Mouse (Mus musculus): ENCODE measurements at regions not wholly inside any gene's neighbourhood (a gene's known extent, or its start where the extent isn't known, plus 50 kb on each side); places are given as distances from the start of the nearest gene placed in this dataset.

DNA sequence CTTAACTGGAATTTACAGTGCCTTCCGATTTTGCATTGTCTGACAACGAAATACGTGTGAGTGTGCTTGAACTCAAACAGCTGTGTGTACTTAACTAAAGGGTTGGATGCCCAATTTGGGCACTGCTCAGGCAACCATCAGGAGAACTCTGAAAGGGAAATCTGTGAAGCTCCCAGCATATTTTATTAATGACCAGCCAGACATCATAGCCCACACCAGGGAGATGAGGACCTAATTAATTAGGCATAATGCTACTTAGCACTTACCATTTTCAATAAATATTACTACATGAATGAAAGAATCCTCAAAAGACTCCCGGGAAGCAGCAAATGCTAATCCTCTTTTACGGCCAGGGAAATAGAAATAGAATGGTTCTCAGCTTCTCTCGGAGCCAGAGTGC, 82.2 kb upstream of the Sox5 start:
- no peaks in the 10 kb centered on the region for H3K4me1 ChIP-seq (ENCODE audit: control insufficient read depth, insufficient read depth, low read length)
- H3K4me2 ChIP-seq (replicated peaks; ENCODE audit: low read depth, low read length) = no peak overlapping the region
- no peaks in the 10 kb centered on the region for H3K9me3 ChIP-seq (ENCODE audit: control insufficient read depth, low read length)
- no peak overlapping the region for H3K4me3 ChIP-seq (ENCODE audit: low read length)
- ATAC-seq (ENCODE audit: low FRiP score, low TSS enrichment) = no peak
- H3K36me3 ChIP-seq (ENCODE audit: control insufficient read depth, insufficient read depth, low read length) = no peaks in the 10 kb centered on the region
- H3K27ac ChIP-seq (ENCODE audit: low read depth, low read length) = no peak overlapping the region
- WGBS = 80% methylated on average over 6 of the region's 6 CpGs
- H3K9ac ChIP-seq (ENCODE audit: low read depth, low read length) = no peak overlapping the region
- H3K27me3 ChIP-seq (ENCODE audit: control insufficient read depth, insufficient read depth, low read length) = no peaks in the 10 kb centered on the region

DNA sequence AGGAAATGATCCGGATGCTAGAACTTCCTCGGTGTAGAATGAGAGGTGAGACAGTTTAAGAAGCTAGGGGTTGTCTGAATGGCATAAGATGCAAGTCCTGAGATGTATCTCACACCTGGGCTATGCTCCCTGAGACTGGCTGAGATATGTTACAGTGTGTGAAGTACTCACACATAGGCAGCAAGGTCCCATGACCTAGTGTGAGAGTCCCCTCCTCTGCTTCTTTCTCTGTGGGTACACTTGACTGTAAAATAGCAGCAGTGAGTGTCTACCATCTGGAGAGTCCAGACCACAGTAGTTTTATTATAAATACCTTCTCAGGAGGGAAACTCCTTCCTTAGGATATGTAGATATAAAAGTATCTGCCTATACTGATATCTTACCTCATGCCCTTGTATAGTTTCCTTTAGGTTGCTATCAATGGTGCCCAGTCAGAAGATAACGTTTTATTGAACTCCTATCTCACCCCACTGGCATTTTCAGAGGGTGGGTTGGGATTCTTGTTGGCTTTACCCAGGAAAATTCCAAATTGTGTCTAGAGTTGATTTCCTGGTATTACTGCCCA, 81.7 kb upstream of the Sox5 start:
- no peak for ATAC-seq (ENCODE audit: low FRiP score, low TSS enrichment)
- no peaks in the 10 kb centered on the region for H3K27me3 ChIP-seq (ENCODE audit: control insufficient read depth, insufficient read depth, low read length)
- 90% methylated on average over 3 of the region's 3 CpGs for WGBS
- H3K4me3 ChIP-seq (ENCODE audit: low read length) = no peak overlapping the region
- H3K9me3 ChIP-seq (ENCODE audit: control insufficient read depth, low read length) = no peaks in the 10 kb centered on the region
- H3K36me3 ChIP-seq (ENCODE audit: control insufficient read depth, insufficient read depth, low read length) = no peaks in the 10 kb centered on the region
- H3K9ac ChIP-seq (ENCODE audit: low read depth, low read length) = no peak overlapping the region
- H3K27ac ChIP-seq (ENCODE audit: low read depth, low read length) = no peak overlapping the region
- no peak overlapping the region for H3K4me2 ChIP-seq (replicated peaks; ENCODE audit: low read depth, low read length)
- no peaks in the 10 kb centered on the region for H3K4me1 ChIP-seq (ENCODE audit: control insufficient read depth, insufficient read depth, low read length)

- Histone ChIP-seq H3K27me3 (ENCODE audit: control insufficient read depth, insufficient read depth, low read length) (no peaks in the 10 kb centered on the region), H3K9ac (ENCODE audit: low read depth, low read length) (no peak overlapping the region), H3K9me3 (ENCODE audit: control insufficient read depth, low read length) (no peaks in the 10 kb centered on the region), H3K4me3 (ENCODE audit: low read length) (no peak overlapping the region), H3K27ac (ENCODE audit: low read depth, low read length) (no peak overlapping the region), H3K4me2 (replicated peaks; ENCODE audit: low read depth, low read length) (no peak overlapping the region), H3K36me3 (ENCODE audit: control insufficient read depth, insufficient read depth, low read length) (no peaks in the 10 kb centered on the region), H3K4me1 (ENCODE audit: control insufficient read depth, insufficient read depth, low read length) (no peaks in the 10 kb centered on the region)
- WGBS = 67% methylated on average over 3 of the region's 3 CpGs
- no peak for ATAC-seq (ENCODE audit: low FRiP score, low TSS enrichment)
Measured at GRCm38 (mm10) chr6:144841510-144841909, 59.7 kb upstream of the Sox5 start.

DNA sequence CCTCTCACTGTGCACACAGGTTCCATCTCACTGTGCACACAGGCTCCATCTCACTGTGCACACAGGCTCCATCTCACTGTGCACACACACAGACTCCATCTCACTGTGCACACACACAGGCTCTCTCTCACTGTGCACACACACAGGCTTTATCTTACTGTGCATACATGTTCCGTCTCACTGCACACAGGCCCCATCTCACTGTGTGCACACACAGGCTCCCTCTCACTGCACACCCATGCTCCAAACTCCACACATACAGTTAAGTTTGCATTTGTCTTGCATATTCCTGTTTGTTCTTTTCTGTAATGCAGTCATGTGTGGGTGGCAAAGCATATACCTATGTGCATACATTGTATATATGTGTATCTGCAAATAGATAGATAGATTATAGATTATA, 57.6 kb upstream of the Sox5 start:
- Histone ChIP-seq H3K4me2 (replicated peaks; ENCODE audit: low read depth, low read length) (no peak overlapping the region), H3K9ac (ENCODE audit: low read depth, low read length) (no peak overlapping the region), H3K4me1 (ENCODE audit: control insufficient read depth, insufficient read depth, low read length) (no peaks in the 10 kb centered on the region), H3K27me3 (ENCODE audit: control insufficient read depth, insufficient read depth, low read length) (no peaks in the 10 kb centered on the region), H3K4me3 (ENCODE audit: low read length) (no peak overlapping the region), H3K36me3 (ENCODE audit: control insufficient read depth, insufficient read depth, low read length) (no peaks in the 10 kb centered on the region), H3K27ac (ENCODE audit: low read depth, low read length) (no peak overlapping the region), H3K9me3 (ENCODE audit: control insufficient read depth, low read length) (no peaks in the 10 kb centered on the region)
- no peak for ATAC-seq (ENCODE audit: low FRiP score, low TSS enrichment)
- WGBS = 88% methylated on average over 1 of the region's 1 CpGs

- Histone ChIP-seq H3K4me1 (ENCODE audit: control insufficient read depth, insufficient read depth, low read length) (no peaks in the 10 kb centered on the region), H3K9ac (ENCODE audit: low read depth, low read length) (no peak overlapping the region), H3K4me2 (replicated peaks; ENCODE audit: low read depth, low read length) (peak overlapping the region; percentile 26), H3K36me3 (ENCODE audit: control insufficient read depth, insufficient read depth, low read length) (no peaks in the 10 kb centered on the region), H3K27me3 (ENCODE audit: control insufficient read depth, insufficient read depth, low read length) (no peaks in the 10 kb centered on the region), H3K4me3 (ENCODE audit: low read length) (no peak overlapping the region), H3K9me3 (ENCODE audit: control insufficient read depth, low read length) (no peaks in the 10 kb centered on the region), H3K27ac (ENCODE audit: low read depth, low read length) (no peak overlapping the region)
- WGBS = 30% methylated on average over 19 of the region's 19 CpGs
- no peak; the same call in 1 of the 2 replicates for ATAC-seq (ENCODE audit: low FRiP score, low TSS enrichment)
Measured at GRCm38 (mm10) chr6:144834323-144835183, 52.8 kb upstream of the Sox5 start.
